ENCODE assay signal across 18 mouse cellular contexts in the genomic region with DNA sequence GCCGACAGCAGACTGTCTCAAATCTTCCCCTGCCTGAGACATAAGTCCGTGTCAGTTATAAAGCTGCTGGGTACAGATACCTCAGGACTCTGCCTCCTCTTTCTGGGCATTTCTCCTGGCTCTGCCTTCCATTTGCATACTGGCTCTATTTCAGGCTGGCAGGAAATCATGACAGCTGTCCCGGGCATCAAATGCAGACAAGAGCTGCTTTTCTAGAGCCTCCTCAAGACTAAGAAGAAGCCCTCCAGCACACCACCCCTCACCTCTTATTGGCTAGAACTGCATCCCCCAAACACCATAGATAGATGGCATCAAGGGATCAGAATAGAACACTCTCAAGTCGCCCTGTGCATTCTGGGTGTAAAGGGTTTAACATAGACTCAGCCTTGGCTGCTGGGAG. TPM values are rescaled to one million over a fixed set of nuclear protein-coding genes. Genes with fewer than 3 reads are reported as not detected.
DNase-seq lines count a peak whose midpoint lies in the region; ATAC-seq and TF ChIP-seq lines count a peak whose summit lies in the region.
"Had no signal": no experiment of that assay in that cellular context is flagged by ENCODE, and none has a peak within 500 bp of the region (broad histone marks: within the 10 kb centered on the region; RNA-seq: fewer than 3 reads in every experiment).

No protein-coding gene starts in this region.

- H3K27me3 ChIP-seq in forebrain, postnatal 0 days (ENCODE audit: insufficient read depth, low read length): no peaks in the 10 kb centered on the region
- H3K27me3 ChIP-seq in forebrain, embryonic 13.5 days: no peaks in the 10 kb centered on the region
- H3K27me3 ChIP-seq in heart, embryonic 10.5 days (ENCODE audit: insufficient read depth, poor library complexity, severe bottlenecking): no peaks in the 10 kb centered on the region
- H3K27me3 ChIP-seq: heart, embryonic 12.5 days; kidney, embryonic 15.5 days; neural tube, embryonic 15.5 days had no signal

- WGBS in forebrain, postnatal 0 days: 46% methylated on average over 4 of the region's 4 CpGs
- 73% methylated on average over 4 of the region's 4 CpGs for WGBS in forebrain, embryonic 13.5 days
- 62% methylated on average over 4 of the region's 4 CpGs for WGBS in heart, embryonic 10.5 days

- TF ChIP-seq CTCF in forebrain, postnatal 0 days (IDR thresholded peaks at IDR 0.05; ENCODE audit: low read depth): no peak

- no peak overlapping the region for H3K4me2 ChIP-seq in forebrain, postnatal 0 days (ENCODE audit: low read depth)
- H3K4me2 ChIP-seq in forebrain, embryonic 13.5 days: no peak overlapping the region
- H3K4me2 ChIP-seq: heart, embryonic 12.5 days; kidney, embryonic 15.5 days; liver, embryonic 15.5 days; neural tube, embryonic 15.5 days had no signal

- no peak overlapping the region for H3K4me3 ChIP-seq in forebrain, postnatal 0 days (ENCODE audit: low read depth, low read length)
- H3K4me3 ChIP-seq in forebrain, embryonic 13.5 days: no peak overlapping the region
- no peak overlapping the region for H3K4me3 ChIP-seq in heart, embryonic 10.5 days
- H3K4me3 ChIP-seq: heart, embryonic 12.5 days; kidney, embryonic 15.5 days; liver, embryonic 15.5 days; neural tube, embryonic 15.5 days had no signal

- H3K4me1 ChIP-seq in forebrain, postnatal 0 days (ENCODE audit: insufficient read depth): no peaks in the 10 kb centered on the region
- no peaks in the 10 kb centered on the region for H3K4me1 ChIP-seq in forebrain, embryonic 13.5 days
- H3K4me1 ChIP-seq in heart, embryonic 10.5 days: peaks cover 17% of the 10 kb centered on the region
- H3K4me1 ChIP-seq: liver, embryonic 15.5 days had no signal

- no peak overlapping the region for H3K27ac ChIP-seq in forebrain, postnatal 0 days (ENCODE audit: low read depth, low read length)
- H3K27ac ChIP-seq in forebrain, embryonic 13.5 days: no peak overlapping the region
- H3K27ac ChIP-seq in heart, embryonic 10.5 days: no peak overlapping the region
- H3K27ac ChIP-seq: kidney, embryonic 15.5 days; liver, embryonic 15.5 days; neural tube, embryonic 15.5 days had no signal

- no peaks in the 10 kb centered on the region for H3K36me3 ChIP-seq in forebrain, postnatal 0 days (ENCODE audit: insufficient read depth)
- no peaks in the 10 kb centered on the region for H3K36me3 ChIP-seq in forebrain, embryonic 13.5 days (ENCODE audit: poor library complexity, severe bottlenecking)
- H3K36me3 ChIP-seq in heart, embryonic 10.5 days: no peaks in the 10 kb centered on the region
- H3K36me3 ChIP-seq: heart, embryonic 12.5 days; kidney, embryonic 15.5 days; liver, embryonic 15.5 days; neural tube, embryonic 15.5 days had no signal

- H3K9ac ChIP-seq in forebrain, postnatal 0 days: no peak overlapping the region
- no peak overlapping the region for H3K9ac ChIP-seq in forebrain, embryonic 13.5 days
- H3K9ac ChIP-seq: heart, embryonic 12.5 days; kidney, embryonic 15.5 days; liver, embryonic 15.5 days; neural tube, embryonic 15.5 days had no signal

- intact Hi-C loops in left cerebral cortex, postnatal 36 days (cut with DNase I): loop anchor here (5.0 kb wide), 1 partner anchor 38 kb away; no protein-coding TSS in a partner anchor

- peak; percentile 77 for ATAC-seq in forebrain, postnatal 0 days
- ATAC-seq in forebrain, embryonic 13.5 days: no peak

- H3K9me3 ChIP-seq in forebrain, postnatal 0 days (ENCODE audit: low read length): no peaks in the 10 kb centered on the region
- no peaks in the 10 kb centered on the region for H3K9me3 ChIP-seq in forebrain, embryonic 13.5 days (replicated peaks)
- H3K9me3 ChIP-seq in heart, embryonic 10.5 days: no peaks in the 10 kb centered on the region
- H3K9me3 ChIP-seq: heart, embryonic 12.5 days; kidney, embryonic 15.5 days; liver, embryonic 15.5 days; neural tube, embryonic 15.5 days had no signal

- DNase-seq in forebrain, postnatal 0 days: peak; percentile 58
- DNase-seq in right cerebral cortex, adult 18-20 months: peak; percentile 64
- DNase-seq in right cerebral cortex, postnatal 14 days: no peak
- peak; percentile 45 to 65 for DNase-seq in left cerebral cortex, postnatal 36 days (ENCODE audit: low spot score in 2 of 2)
- peak; percentile 64 for DNase-seq in telencephalon, adult 2 months (ENCODE audit: low read depth, low spot score)
- DNase-seq in urinary bladder, postnatal 25 days (ENCODE audit: low spot score): no peak
- no peak for DNase-seq in heart, embryonic 10.5 days (ENCODE audit: low spot score)
- DNase-seq: adrenal gland, adult 2 months; cerebellum, adult 18-20 months; embryo, embryonic 11 days; heart, postnatal 4 days; lung, postnatal 14 days; thymus, adult 2 months had no signal

RNA-seq across cellular contexts. Expression of gene Ankrd28, which starts 24.2 kb away (rescaled TPM):
- 27.5 and 29.1 TPM in 2 replicates for total RNA-seq in forebrain, postnatal 0 days (2014; rRNA removed)
- 5.6 and 6.9 TPM in 2 replicates for polyA plus RNA-seq in forebrain, postnatal 0 days (2015; fragmentation: Nextera tagmentation; extraction: Ambion mirVana)
- polyA plus RNA-seq in forebrain, embryonic 13.5 days (2015; fragmentation: Nextera tagmentation; extraction: Ambion mirVana): 10.0 and 11.3 TPM in 2 replicates
- total RNA-seq in left cerebral cortex, postnatal 36 days (2021): 10 to 100 TPM; 53.4 to 60.6 TPM
- 7.1 and 7.3 TPM in 2 replicates for polyA plus RNA-seq in heart, embryonic 10.5 days (2016; fragmentation: Nextera tagmentation; extraction: Ambion mirVana)

Comparison
In these comparisons a context has a peak if more than half of its experiments do, and no peak if none do; other contexts are left out.
1. DNase-seq: peak in forebrain, postnatal 0 days (single experiment), right cerebral cortex, adult 18-20 months (single experiment), left cerebral cortex, postnatal 36 days (2 of 2) and telencephalon, adult 2 months (single experiment); none in right cerebral cortex, postnatal 14 days (single experiment), urinary bladder, postnatal 25 days (single experiment) and heart, embryonic 10.5 days (single experiment).